Mouse (Mus musculus): ENCODE measurements at regions not wholly inside any gene's neighbourhood (a gene's known extent, or its start where the extent isn't known, plus 50 kb on each side); places are given as distances from the start of the nearest gene placed in this dataset.

- Histone ChIP-seq H3K4me1 (replicated peaks; ENCODE audit: insufficient read depth, low read length) (peaks cover 3% of the 10 kb centered on the region; the same call in 1 of the 2 replicates), H3K9me3 (replicated peaks; ENCODE audit: low read length) (no peaks in the 10 kb centered on the region), H3K4me3 (replicated peaks; ENCODE audit: low read depth, low read length) (no peak overlapping the region), H3K9ac (ENCODE audit: low read depth, low read length) (no peak overlapping the region), H3K36me3 (ENCODE audit: insufficient read depth, low read length) (no peaks in the 10 kb centered on the region), H3K4me2 (ENCODE audit: low read length) (no peak overlapping the region), H3K27me3 (ENCODE audit: insufficient read depth, low read length) (no peaks in the 10 kb centered on the region), H3K27ac (no peak overlapping the region)
- ATAC-seq (replicated peaks; ENCODE audit: low FRiP score, low read depth) (no peak), DNase-seq (ENCODE audit: low spot score) (no peak)
- WGBS: 67% methylated on average over 5 of the region's 5 CpGs
- TF ChIP-seq CTCF (IDR thresholded peaks at IDR 0.05; ENCODE audit: low read depth): no peak
Observed at GRCm38 (mm10) chr5:118376478-118376877, 131.5 kb downstream of the 2410131K14Rik start.

GRCm38 (mm10) chr5:118377402-118377848, 132.4 kb downstream of the 2410131K14Rik start:
- no peak for TF ChIP-seq CTCF (IDR thresholded peaks at IDR 0.05; ENCODE audit: low read depth)
- no peak overlapping the region for H3K9ac ChIP-seq (ENCODE audit: low read depth, low read length)
- no peak overlapping the region for H3K4me2 ChIP-seq (ENCODE audit: low read length)
- H3K36me3 ChIP-seq (ENCODE audit: insufficient read depth, low read length): no peaks in the 10 kb centered on the region
- peak; percentile 59 for DNase-seq (ENCODE audit: low spot score)
- no peaks in the 10 kb centered on the region for H3K27me3 ChIP-seq (ENCODE audit: insufficient read depth, low read length)
- ATAC-seq (replicated peaks; ENCODE audit: low FRiP score, low read depth): no peak
- no peak overlapping the region for H3K4me3 ChIP-seq (replicated peaks; ENCODE audit: low read depth, low read length)
- no peak overlapping the region for H3K27ac ChIP-seq
- WGBS: 28% methylated on average over 8 of the region's 8 CpGs
- peaks cover 6% of the 10 kb centered on the region; the same call in 1 of the 2 replicates for H3K4me1 ChIP-seq (replicated peaks; ENCODE audit: insufficient read depth, low read length)
- no peaks in the 10 kb centered on the region for H3K9me3 ChIP-seq (replicated peaks; ENCODE audit: low read length)

GRCm38 (mm10) chr5:118379245-118380051, 134.4 kb downstream of the 2410131K14Rik start:
- no peaks in the 10 kb centered on the region for H3K9me3 ChIP-seq (replicated peaks; ENCODE audit: low read length)
- TF ChIP-seq CTCF (IDR thresholded peaks at IDR 0.05; ENCODE audit: low read depth): no peak
- no peak; the same call in 1 of the 2 replicates for ATAC-seq (replicated peaks; ENCODE audit: low FRiP score, low read depth)
- H3K9ac ChIP-seq (ENCODE audit: low read depth, low read length): no peak overlapping the region
- WGBS: 40% methylated on average over 24 of the region's 24 CpGs
- no peak overlapping the region for H3K4me3 ChIP-seq (replicated peaks; ENCODE audit: low read depth, low read length)
- H3K4me1 ChIP-seq (replicated peaks; ENCODE audit: insufficient read depth, low read length): peaks cover 6% of the 10 kb centered on the region; the same call in 1 of the 2 replicates
- H3K4me2 ChIP-seq (ENCODE audit: low read length): no peak overlapping the region
- no peak for DNase-seq (ENCODE audit: low spot score)
- no peaks in the 10 kb centered on the region for H3K36me3 ChIP-seq (ENCODE audit: insufficient read depth, low read length)
- H3K27ac ChIP-seq: no peak overlapping the region
- no peaks in the 10 kb centered on the region for H3K27me3 ChIP-seq (ENCODE audit: insufficient read depth, low read length)

- Histone ChIP-seq H3K27me3 (ENCODE audit: insufficient read depth, low read length) (no peaks in the 10 kb centered on the region), H3K9me3 (replicated peaks; ENCODE audit: low read length) (no peaks in the 10 kb centered on the region), H3K4me1 (replicated peaks; ENCODE audit: insufficient read depth, low read length) (peaks cover 6% of the 10 kb centered on the region; the same call in 1 of the 2 replicates), H3K4me3 (replicated peaks; ENCODE audit: low read depth, low read length) (peak overlapping the region; percentile 30; the same call in 1 of the 2 replicates), H3K36me3 (ENCODE audit: insufficient read depth, low read length) (no peaks in the 10 kb centered on the region), H3K27ac (peak overlapping the region; percentile 27; the same call in 1 of the 2 replicates), H3K9ac (ENCODE audit: low read depth, low read length) (no peak overlapping the region), H3K4me2 (ENCODE audit: low read length) (peak overlapping the region; percentile 84)
- TF ChIP-seq CTCF (IDR thresholded peaks at IDR 0.05; ENCODE audit: low read depth): no peak
- 25% methylated on average over 5 of the region's 5 CpGs for WGBS
- no peak for DNase-seq (ENCODE audit: low spot score)
- ATAC-seq (replicated peaks; ENCODE audit: low FRiP score, low read depth): no peak
Observed at GRCm38 (mm10) chr5:118380052-118380421, 135.0 kb downstream of the 2410131K14Rik start.

- WGBS: under 1% methylated on average over 44 of the region's 45 CpGs
- ATAC-seq (replicated peaks; ENCODE audit: low FRiP score, low read depth) (peak; percentile 31), DNase-seq (ENCODE audit: low spot score) (peak; percentile 93)
- Histone ChIP-seq H3K4me1 (replicated peaks; ENCODE audit: insufficient read depth, low read length) (peaks cover 7% of the 10 kb centered on the region; the same call in 1 of the 2 replicates), H3K27me3 (ENCODE audit: insufficient read depth, low read length) (no peaks in the 10 kb centered on the region), H3K9me3 (replicated peaks; ENCODE audit: low read length) (no peaks in the 10 kb centered on the region), H3K4me2 (ENCODE audit: low read length) (peak overlapping the region; percentile 84), H3K9ac (ENCODE audit: low read depth, low read length) (peak overlapping the region; percentile 51; the same call in 1 of the 2 replicates), H3K4me3 (replicated peaks; ENCODE audit: low read depth, low read length) (peak overlapping the region; percentile 30), H3K36me3 (ENCODE audit: insufficient read depth, low read length) (no peaks in the 10 kb centered on the region), H3K27ac (peak overlapping the region; percentile 62)
- peak; percentile 35; the same call in 1 of the 2 replicates for TF ChIP-seq CTCF (IDR thresholded peaks at IDR 0.05; ENCODE audit: low read depth)
Observed at GRCm38 (mm10) chr5:118380422-118381293, 135.6 kb downstream of the 2410131K14Rik start.

- WGBS: 0% methylated on average over 12 of the region's 12 CpGs
- TF ChIP-seq CTCF (IDR thresholded peaks at IDR 0.05; ENCODE audit: low read depth): no peak
- no peaks in the 10 kb centered on the region for H3K36me3 ChIP-seq (ENCODE audit: insufficient read depth, low read length)
- H3K4me3 ChIP-seq (replicated peaks; ENCODE audit: low read depth, low read length): peak overlapping the region; percentile 30
- H3K4me1 ChIP-seq (replicated peaks; ENCODE audit: insufficient read depth, low read length): peaks cover 11% of the 10 kb centered on the region; the same call in 1 of the 2 replicates
- peak overlapping the region; percentile 62 for H3K27ac ChIP-seq
- ATAC-seq (replicated peaks; ENCODE audit: low FRiP score, low read depth) (peak; percentile 45; the same call in 1 of the 2 replicates), DNase-seq (ENCODE audit: low spot score) (peak; percentile 87)
- H3K4me2 ChIP-seq (ENCODE audit: low read length): peak overlapping the region; percentile 84
- H3K9ac ChIP-seq (ENCODE audit: low read depth, low read length): peak overlapping the region; percentile 51; the same call in 1 of the 2 replicates
- no peaks in the 10 kb centered on the region for H3K9me3 ChIP-seq (replicated peaks; ENCODE audit: low read length)
- H3K27me3 ChIP-seq (ENCODE audit: insufficient read depth, low read length): no peaks in the 10 kb centered on the region
Observed at GRCm38 (mm10) chr5:118381294-118381675, 136.3 kb downstream of the 2410131K14Rik start.

Measured in kidney, postnatal 0 days (tissue).